Comparison of ENCODE assay signal across 8 mouse cellular contexts in genomic region chr11:26386678-26387077, GRCm38 (mm10). TPM values are rescaled to one million over a fixed set of nuclear protein-coding genes. Genes with fewer than 3 reads are reported as not detected.
DNase-seq lines count a peak whose midpoint lies in the region; ATAC-seq lines count a peak whose summit lies in the region.

No protein-coding gene starts in this region.

- 53% methylated on average over 2 of the region's 2 CpGs for WGBS in kidney, embryonic 15.5 days
- 59% methylated on average over 2 of the region's 2 CpGs for WGBS in embryonic facial prominence, embryonic 11.5 days
- 47% methylated on average over 2 of the region's 2 CpGs for WGBS in intestine, embryonic 15.5 days

- H3K27ac ChIP-seq in kidney, embryonic 15.5 days = peak overlapping the region; percentile 92
- no peak overlapping the region for H3K27ac ChIP-seq in embryonic facial prominence, embryonic 11.5 days (replicated peaks; ENCODE audit: low read depth, low read length)
- H3K27ac ChIP-seq in intestine, embryonic 15.5 days = peak overlapping the region; percentile 90; the same call in 1 of the 2 replicates

- H3K36me3 ChIP-seq in kidney, embryonic 15.5 days = no peaks in the 10 kb centered on the region
- no peaks in the 10 kb centered on the region for H3K36me3 ChIP-seq in embryonic facial prominence, embryonic 11.5 days (replicated peaks; ENCODE audit: control insufficient read depth, insufficient read depth, low read depth, low read length)
- no peaks in the 10 kb centered on the region for H3K36me3 ChIP-seq in intestine, embryonic 15.5 days

- no peaks in the 10 kb centered on the region for H3K9me3 ChIP-seq in kidney, embryonic 15.5 days (replicated peaks)
- H3K9me3 ChIP-seq in embryonic facial prominence, embryonic 11.5 days (replicated peaks; ENCODE audit: control insufficient read depth, low read length) = no peaks in the 10 kb centered on the region
- H3K9me3 ChIP-seq in intestine, embryonic 15.5 days = no peaks in the 10 kb centered on the region

- peak overlapping the region; percentile 78 for H3K9ac ChIP-seq in kidney, embryonic 15.5 days
- peak overlapping the region; percentile 90 for H3K9ac ChIP-seq in embryonic facial prominence, embryonic 11.5 days (replicated peaks; ENCODE audit: low read length)
- H3K9ac ChIP-seq in intestine, embryonic 15.5 days = peak overlapping the region; percentile 87

- H3K4me1 ChIP-seq in kidney, embryonic 15.5 days = peaks cover 5% of the 10 kb centered on the region
- H3K4me1 ChIP-seq in embryonic facial prominence, embryonic 11.5 days (ENCODE audit: control insufficient read depth, insufficient read depth, low read length) = no peaks in the 10 kb centered on the region
- no peaks in the 10 kb centered on the region for H3K4me1 ChIP-seq in intestine, embryonic 15.5 days (replicated peaks)

- H3K4me2 ChIP-seq in kidney, embryonic 15.5 days = peak overlapping the region; percentile 67
- peak overlapping the region; percentile 45 for H3K4me2 ChIP-seq in embryonic facial prominence, embryonic 11.5 days (ENCODE audit: low read depth, low read length)
- peak overlapping the region; percentile 67 for H3K4me2 ChIP-seq in intestine, embryonic 15.5 days (replicated peaks)

- ATAC-seq in kidney, embryonic 15.5 days (replicated peaks; ENCODE audit: low FRiP score) = peak; percentile 17; the same call in 1 of the 2 replicates
- ATAC-seq in embryonic facial prominence, embryonic 11.5 days (replicated peaks; ENCODE audit: insufficient number of reproducible peaks, low FRiP score, low TSS enrichment, low read depth) = peak; percentile 16; the same call in 1 of the 2 replicates
- ATAC-seq in intestine, embryonic 15.5 days = peak; percentile 31
- 0 out of 2 replicates have a peak, but pooled peaks have one; percentile 3 for ATAC-seq in monocyte, adult 5-6 weeks (replicated peaks; ENCODE audit: insufficient number of reproducible peaks, low FRiP score, low TSS enrichment, poor library complexity, severe bottlenecking)

- DNase-seq in kidney, postnatal 36 days = no peak
- no peak for DNase-seq in embryonic facial prominence, embryonic 11.5 days (ENCODE audit: low spot score)
- no peak for DNase-seq in left cerebral cortex, adult 18-20 months (ENCODE audit: low spot score in 2 of 2)
- DNase-seq in cerebellum, adult 9-10 months = no peak
- DNase-seq in spleen, postnatal 36 days (ENCODE audit: low spot score in 2 of 2) = no peak

- H3K4me3 ChIP-seq in kidney, embryonic 15.5 days (replicated peaks) = peak overlapping the region; percentile 75
- peak overlapping the region; percentile 58 for H3K4me3 ChIP-seq in embryonic facial prominence, embryonic 11.5 days (ENCODE audit: low read depth, low read length)
- peak overlapping the region; percentile 67 for H3K4me3 ChIP-seq in intestine, embryonic 15.5 days (replicated peaks)

- no peaks in the 10 kb centered on the region for H3K27me3 ChIP-seq in kidney, embryonic 15.5 days
- no peaks in the 10 kb centered on the region for H3K27me3 ChIP-seq in embryonic facial prominence, embryonic 11.5 days (ENCODE audit: control insufficient read depth, insufficient read depth, low read length)
- H3K27me3 ChIP-seq in intestine, embryonic 15.5 days (replicated peaks) = no peaks in the 10 kb centered on the region

RNA-seq across cellular contexts. Expression of gene Fancl, which starts 0.7 kb away (rescaled TPM):
- 26.9 and 30.3 TPM in 2 replicates for polyA plus RNA-seq in kidney, embryonic 15.5 days (2015; fragmentation: Nextera tagmentation; extraction: Ambion mirVana)
- 38.5 and 40.6 TPM in 2 replicates for polyA plus RNA-seq in embryonic facial prominence, embryonic 11.5 days (2014; fragmentation: Nextera tagmentation; extraction: Ambion mirVana)
- polyA plus RNA-seq in intestine, embryonic 15.5 days (2015; fragmentation: Nextera tagmentation; extraction: Ambion mirVana) = 28.0 and 28.7 TPM in 2 replicates
- total RNA-seq in monocyte, adult 5-6 weeks (2017) = 19.3 to 30.5 TPM (median 28.8 TPM) in 3 replicates
- total RNA-seq in left cerebral cortex, adult 18-20 months (2021) = 1 to 10 TPM; 6.9 to 8.5 TPM
